Comparison of ENCODE assay signal across 8 mouse cellular contexts in genomic region chr2:170184175-170184983, GRCm38 (mm10). TPM values are rescaled to one million over a fixed set of nuclear protein-coding genes. Genes with fewer than 3 reads are reported as not detected.
DNase-seq lines count a peak whose midpoint lies in the region; ATAC-seq and TF ChIP-seq lines count a peak whose summit lies in the region.

No protein-coding gene starts in this region.

- peak overlapping the region; percentile 63 for H3K4me3 ChIP-seq in forebrain, embryonic 10.5 days
- peak overlapping the region; percentile 60 for H3K4me3 ChIP-seq in lung, adult 2 months (replicated peaks; ENCODE audit: extremely low read depth, low read depth, low read length)
- peak overlapping the region; percentile 40 for H3K4me3 ChIP-seq in neural tube, embryonic 14.5 days (ENCODE audit: low read depth, low read length)

- H3K4me1 ChIP-seq in forebrain, embryonic 10.5 days: peaks cover 18% of the 10 kb centered on the region
- peaks cover 8% of the 10 kb centered on the region for H3K4me1 ChIP-seq in lung, adult 2 months (ENCODE audit: control insufficient read depth, insufficient read depth, low read length)
- no peaks in the 10 kb centered on the region for H3K4me1 ChIP-seq in neural tube, embryonic 14.5 days (ENCODE audit: control insufficient read depth, insufficient read depth, low read length)

- peak overlapping the region; percentile 61 for H3K4me2 ChIP-seq in neural tube, embryonic 14.5 days (ENCODE audit: low read depth, low read length)

- DNase-seq in B cell, adult 2 months: peak; percentile 76 to 79
- DNase-seq in adrenal gland, adult (ENCODE audit: inconsistent age in 2 of 2, low spot score in 1 of 2): peak; percentile 78 to 89
- peak; percentile 77 for DNase-seq in forebrain, embryonic 10.5 days (ENCODE audit: extremely low spot score, low spot score)
- peak; percentile 76 to 79 for DNase-seq in heart, postnatal 10 days
- DNase-seq in kidney, postnatal 4 days: peak; percentile 74 to 84
- peak; percentile 51 for DNase-seq in lung, adult 2 months
- peak; percentile 75 to 84 for DNase-seq in thymus, adult 18-20 months

- peak; percentile 29; the same call in 1 of the 2 replicates for TF ChIP-seq POLR2A in lung, adult 2 months (IDR thresholded peaks at IDR 0.05; ENCODE audit: borderline replicate concordance, extremely low read depth, low read depth, low read length)

- no peaks in the 10 kb centered on the region for H3K36me3 ChIP-seq in forebrain, embryonic 10.5 days (replicated peaks)
- no peaks in the 10 kb centered on the region for H3K36me3 ChIP-seq in neural tube, embryonic 14.5 days (ENCODE audit: control insufficient read depth, insufficient read depth, low read length)

- intact Hi-C loops in heart, postnatal 10 days (cut with DNase I): no loop called here

- 2% methylated on average over 33 of the region's 33 CpGs for WGBS in forebrain, embryonic 10.5 days
- under 1% methylated on average over 33 of the region's 33 CpGs for WGBS in lung, adult 2 months
- under 1% methylated on average over 33 of the region's 33 CpGs for WGBS in neural tube, embryonic 14.5 days

- peak overlapping the region; percentile 90 for H3K27ac ChIP-seq in forebrain, embryonic 10.5 days
- peak overlapping the region; percentile 44 for H3K27ac ChIP-seq in neural tube, embryonic 14.5 days (ENCODE audit: low read depth, low read length)

- TF ChIP-seq CTCF in lung, adult 2 months (IDR thresholded peaks at IDR 0.05; ENCODE audit: insufficient read depth, low read length): no peak

- peak overlapping the region; percentile 32; the same call in 1 of the 2 replicates for H3K9ac ChIP-seq in neural tube, embryonic 14.5 days (replicated peaks; ENCODE audit: low read depth, low read length)

- no peaks in the 10 kb centered on the region for H3K27me3 ChIP-seq in forebrain, embryonic 10.5 days (ENCODE audit: poor library complexity, severe bottlenecking)
- H3K27me3 ChIP-seq in neural tube, embryonic 14.5 days (ENCODE audit: control insufficient read depth, insufficient read depth, low read length): no peaks in the 10 kb centered on the region

- H3K9me3 ChIP-seq in forebrain, embryonic 10.5 days: no peaks in the 10 kb centered on the region
- H3K9me3 ChIP-seq in neural tube, embryonic 14.5 days (ENCODE audit: control insufficient read depth, low read length): no peaks in the 10 kb centered on the region

- peak; percentile 87 for ATAC-seq in neural tube, embryonic 14.5 days (ENCODE audit: low read depth)

RNA-seq across cellular contexts. Expression of gene Zfp217, which starts 36.5 kb away (rescaled TPM):
- 3.4 and 4.1 TPM in 2 replicates for polyA plus RNA-seq in forebrain, embryonic 10.5 days (2016; fragmentation: Nextera tagmentation; extraction: Ambion mirVana)
- total RNA-seq in heart, postnatal 10 days (2021): 10 to 100 TPM; 14.4 to 17.7 TPM
- 13.7 and 19.8 TPM in 2 replicates for polyA plus RNA-seq in lung, adult 2 months (2012; rRNA removed)
- polyA plus RNA-seq in neural tube, embryonic 14.5 days (2014; fragmentation: Nextera tagmentation; extraction: Ambion mirVana): 1.1 and 2.4 TPM in 2 replicates

Comparison
In these comparisons a context has a peak if more than half of its experiments do, and no peak if none do; other contexts are left out.
1. Peak in every context shown above with its lines: DNase-seq, ATAC-seq, H3K4me3 ChIP-seq and H3K27ac ChIP-seq.